Mouse (Mus musculus) heart, embryonic 10.5 days (tissue): ENCODE measurements at regions not wholly inside any gene's neighbourhood (a gene's known extent, or its start where the extent isn't known, plus 50 kb on each side); places are given as distances from the start of the nearest gene placed in this dataset.
"Not testable (repeated sequence)": the region's sequence is repeated elsewhere in the genome, so short reads cannot be mapped to it uniquely, and the experiment has no call there.

ENCODE experiments used
- DNase-seq: peaks from one replicate; pipeline ENCODE4 v3.0.0-alpha.2; 2017; ENCODE audit warnings: low spot score
- H3K27ac ChIP-seq: fragments of 300-500 bp; sonication (generic); 2 replicates; pipeline ENCODE4 v1.5.1; 2016; ENCODE audit warnings: mild to moderate bottlenecking
- H3K27me3 ChIP-seq: fragments of 300-500 bp; sonication (generic); 2 replicates; pipeline ENCODE4 v1.6.1; 2016; ENCODE audit warnings: mild to moderate bottlenecking; ENCODE audit not compliant: poor library complexity, insufficient read depth, severe bottlenecking
- H3K36me3 ChIP-seq: fragments of 300-500 bp; sonication (generic); 2 replicates; pipeline ENCODE4 v1.6.1; 2016; ENCODE audit warnings: mild to moderate bottlenecking, moderate library complexity
- H3K4me1 ChIP-seq: fragments of 300-500 bp; sonication (generic); 2 replicates; pipeline ENCODE4 v1.6.1; 2016; ENCODE audit warnings: mild to moderate bottlenecking
- H3K4me3 ChIP-seq: fragments of 300-500 bp; sonication (generic); 2 replicates; pipeline ENCODE4 v1.5.1; 2016; ENCODE audit warnings: mild to moderate bottlenecking, moderate library complexity
- H3K9me3 ChIP-seq: fragments of 300-500 bp; sonication (generic); 2 replicates; pipeline ENCODE4 v1.6.1; 2016; ENCODE audit warnings: mild to moderate bottlenecking, moderate library complexity
- WGBS: fragments of 180-500 bp; shearing (Covaris S2); methylation state at CpG from one replicate; pipeline ENCODE4 v1.1.7; 2016; 5-methylcytosine and 5-hydroxymethylcytosine counted together

GRCm38 (mm10) chr7:113045613-113046159 lies 91.9 kb downstream of the Rassf10 start:
- not testable (repeated sequence) for H3K4me1 ChIP-seq, DNase-seq, H3K27me3 ChIP-seq, H3K9me3 ChIP-seq, H3K36me3 ChIP-seq, H3K4me3 ChIP-seq, H3K27ac ChIP-seq
- 63% methylated on average over 8 of the region's 8 CpGs for WGBS

GRCm38 (mm10) chr7:113046406-113046805 lies 92.6 kb downstream of the Rassf10 start:
- 84% methylated on average over 4 of the region's 4 CpGs for WGBS
- H3K4me1 ChIP-seq = peaks cover 6% of the 10 kb centered on the region

GRCm38 (mm10) chr7:113047583-113047982 lies 93.8 kb downstream of the Rassf10 start:
- Histone ChIP-seq H3K4me1 (0 out of 2 replicates have a peak, but pooled peaks cover 5% of the 10 kb centered on the region), H3K27ac (no peak overlapping the region), H3K27me3 (no peaks in the 10 kb centered on the region), H3K36me3 (no peaks in the 10 kb centered on the region), H3K4me3 (no peak overlapping the region), H3K9me3 (no peaks in the 10 kb centered on the region)
- WGBS = 80% methylated on average over 3 of the region's 3 CpGs
- DNase-seq = no peak

More at GRCm38 (mm10) chr7:113046406-113046805, 92.6 kb downstream of the Rassf10 start:
- Histone ChIP-seq H3K27ac (no peak overlapping the region), H3K36me3 (no peaks in the 10 kb centered on the region), H3K9me3 (no peaks in the 10 kb centered on the region), H3K27me3 (no peaks in the 10 kb centered on the region), H3K4me3 (no peak overlapping the region)
- no peak for DNase-seq

- Histone ChIP-seq H3K4me1 (0 out of 2 replicates have a peak, but pooled peaks cover 5% of the 10 kb centered on the region), H3K36me3 (no peaks in the 10 kb centered on the region), H3K9me3 (no peaks in the 10 kb centered on the region), H3K4me3 (no peak overlapping the region), H3K27me3 (no peaks in the 10 kb centered on the region), H3K27ac (no peak overlapping the region)
- DNase-seq = no peak
- 80% methylated on average over 4 of the region's 4 CpGs for WGBS
Measured at GRCm38 (mm10) chr7:113048097-113048795, 94.5 kb downstream of the Rassf10 start.

GRCm38 (mm10) chr7:113049440-113049839 lies 95.7 kb downstream of the Rassf10 start:
- H3K4me1 ChIP-seq = 0 out of 2 replicates have a peak, but pooled peaks cover 5% of the 10 kb centered on the region
- WGBS = 67% methylated on average over 5 of the region's 5 CpGs
- H3K9me3 ChIP-seq = no peaks in the 10 kb centered on the region
- H3K27me3 ChIP-seq = no peaks in the 10 kb centered on the region
- no peaks in the 10 kb centered on the region for H3K36me3 ChIP-seq
- no peak overlapping the region for H3K27ac ChIP-seq
- DNase-seq = no peak
- no peak overlapping the region for H3K4me3 ChIP-seq

DNA sequence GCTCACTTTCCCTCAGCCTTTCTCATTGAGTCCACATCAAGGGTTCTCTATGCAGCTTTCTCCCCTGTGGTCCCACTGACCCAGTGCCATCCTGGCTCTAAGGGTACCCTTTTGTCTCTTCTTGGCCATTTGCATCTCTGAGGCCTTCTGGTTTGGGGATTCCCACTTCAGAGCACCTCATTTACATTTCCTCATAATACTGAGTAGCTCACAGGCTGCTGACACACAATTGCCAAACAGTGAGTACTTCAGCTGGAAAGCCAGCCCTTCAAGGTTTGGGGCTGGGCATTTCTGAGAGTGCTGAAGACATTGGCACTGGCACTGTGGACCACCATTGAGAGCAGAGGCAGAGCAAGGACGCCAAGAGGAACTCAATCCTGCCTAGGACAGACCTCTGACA lies 99.2 kb downstream of the Rassf10 start:
- WGBS = 38% methylated on average over 1 of the region's 1 CpGs
- DNase-seq = no peak
- H3K27me3 ChIP-seq = no peaks in the 10 kb centered on the region
- no peak overlapping the region for H3K4me3 ChIP-seq
- H3K36me3 ChIP-seq = no peaks in the 10 kb centered on the region
- H3K4me1 ChIP-seq = 0 out of 2 replicates have a peak, but pooled peaks cover 5% of the 10 kb centered on the region
- H3K27ac ChIP-seq = no peak overlapping the region
- no peaks in the 10 kb centered on the region for H3K9me3 ChIP-seq

- Histone ChIP-seq H3K27me3 (no peaks in the 10 kb centered on the region), H3K4me1 (peaks cover 16% of the 10 kb centered on the region), H3K27ac (no peak overlapping the region), H3K9me3 (no peaks in the 10 kb centered on the region), H3K4me3 (no peak overlapping the region), H3K36me3 (no peaks in the 10 kb centered on the region)
- DNase-seq = no peak
- WGBS = 86% methylated on average over 2 of the region's 2 CpGs
Measured at GRCm38 (mm10) chr7:113056421-113056820, 102.7 kb downstream of the Rassf10 start.

DNA sequence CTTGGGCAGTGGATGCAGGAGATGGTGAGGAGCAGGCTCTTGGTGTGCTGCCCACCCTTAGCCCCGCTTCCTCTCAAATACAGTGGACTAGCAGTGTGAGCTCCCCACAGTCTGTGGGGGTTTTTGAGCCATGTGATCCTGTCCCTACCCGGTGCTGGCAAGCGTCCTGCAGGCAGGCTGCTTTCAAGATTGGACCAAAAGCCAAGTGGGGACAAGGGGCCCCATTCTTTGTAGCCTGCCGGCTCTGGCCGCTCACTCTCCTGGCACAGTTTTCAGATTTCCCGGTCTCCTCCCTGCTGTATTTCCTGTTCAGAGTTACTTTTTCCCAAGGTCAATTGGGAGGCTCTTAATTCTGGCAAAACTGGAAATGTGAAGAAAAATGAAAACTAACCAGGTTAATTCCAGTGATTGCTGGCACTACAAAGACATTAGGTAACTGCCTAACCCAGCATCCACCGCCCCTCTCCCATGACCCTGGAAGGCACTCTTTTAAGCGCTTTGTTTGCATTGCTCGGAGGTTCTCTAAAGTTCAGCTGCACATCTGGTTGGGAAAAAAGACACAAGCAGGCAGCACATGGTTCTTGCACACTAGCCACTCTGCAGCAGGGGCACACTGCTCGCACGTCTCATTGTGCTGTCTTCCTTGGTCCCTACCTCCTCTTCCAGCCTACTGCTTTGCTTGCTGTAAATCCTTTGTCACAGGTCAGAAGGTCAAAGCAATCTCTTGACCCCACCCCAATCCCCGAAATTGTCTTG lies 105.6 kb downstream of the Rassf10 start:
- H3K4me3 ChIP-seq = no peak overlapping the region
- no peaks in the 10 kb centered on the region for H3K9me3 ChIP-seq
- 43% methylated on average over 12 of the region's 12 CpGs for WGBS
- H3K27ac ChIP-seq = peak overlapping the region; percentile 67
- peaks cover 16% of the 10 kb centered on the region for H3K4me1 ChIP-seq
- DNase-seq = no peak
- H3K36me3 ChIP-seq = no peaks in the 10 kb centered on the region
- no peaks in the 10 kb centered on the region for H3K27me3 ChIP-seq

DNA sequence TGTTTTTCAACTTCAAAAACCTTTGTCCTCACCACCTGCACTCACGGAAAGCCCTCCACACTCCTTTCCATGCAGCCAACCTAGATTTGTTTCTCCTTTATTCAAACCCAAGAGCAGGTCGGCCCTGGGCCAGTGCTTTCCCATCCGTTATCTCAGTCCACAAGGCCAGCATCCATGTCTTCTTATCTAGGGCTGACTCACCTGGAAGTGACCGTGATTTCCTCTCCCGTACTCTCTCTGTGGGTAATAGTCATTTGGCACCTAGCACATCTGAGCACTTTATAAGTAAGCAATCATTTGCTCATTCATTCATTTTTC lies 106.2 kb downstream of the Rassf10 start:
- H3K36me3 ChIP-seq = no peaks in the 10 kb centered on the region
- no peaks in the 10 kb centered on the region for H3K27me3 ChIP-seq
- no peak overlapping the region for H3K4me3 ChIP-seq
- no peaks in the 10 kb centered on the region for H3K9me3 ChIP-seq
- whole genome bisulfite sequencing = 42% methylated on average over 5 of the region's 5 CpGs
- H3K4me1 ChIP-seq = peaks cover 16% of the 10 kb centered on the region
- peak overlapping the region; percentile 67; the same call in 1 of the 2 replicates for H3K27ac ChIP-seq
- DNase-seq = no peak

DNA sequence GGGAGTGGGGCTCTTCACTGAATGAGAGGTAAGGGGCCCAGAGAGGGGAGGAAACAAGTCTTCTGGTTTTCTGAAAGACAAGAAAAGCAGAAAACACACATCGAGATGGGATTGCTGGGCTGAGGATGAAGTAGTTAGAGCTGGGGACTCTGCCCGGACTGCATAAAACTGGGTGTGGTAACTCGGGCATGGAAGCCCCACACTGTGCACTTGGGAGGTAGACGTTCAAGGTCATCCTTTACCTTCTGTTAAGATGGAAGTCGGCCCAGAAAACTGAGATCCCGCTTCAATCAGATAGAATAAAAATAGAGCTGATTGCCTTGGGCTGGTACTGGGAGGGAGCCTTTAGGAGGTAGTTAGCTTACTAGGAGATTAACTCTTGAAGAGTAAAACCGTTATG lies 107.2 kb downstream of the Rassf10 start:
- no peak for DNase-seq
- no peaks in the 10 kb centered on the region for H3K27me3 ChIP-seq
- no peak overlapping the region for H3K4me3 ChIP-seq
- peaks cover 16% of the 10 kb centered on the region for H3K4me1 ChIP-seq
- no peaks in the 10 kb centered on the region for H3K36me3 ChIP-seq
- no peak overlapping the region for H3K27ac ChIP-seq
- no peaks in the 10 kb centered on the region for H3K9me3 ChIP-seq
- WGBS = 69% methylated on average over 7 of the region's 7 CpGs

DNA sequence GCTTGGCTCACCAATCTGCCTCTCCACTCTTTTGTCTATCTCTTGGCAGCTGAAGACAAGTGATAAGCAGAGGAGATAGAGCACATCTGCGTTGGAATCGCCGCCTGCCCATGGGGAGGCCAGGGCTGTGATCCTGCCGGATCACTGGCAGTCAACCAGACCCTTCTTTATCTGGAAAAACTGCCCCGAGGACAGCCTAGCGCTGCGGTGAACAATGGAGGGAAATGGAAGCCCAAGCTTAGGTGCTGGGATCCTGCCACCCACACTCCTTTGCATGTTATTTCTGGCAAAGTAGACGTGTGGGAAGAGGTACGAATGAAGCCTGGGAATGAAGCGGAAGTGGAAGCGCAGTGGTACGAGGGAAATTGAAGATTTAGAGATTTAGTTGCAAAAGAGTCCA lies 112.8 kb downstream of the Rassf10 start:
- H3K27me3 ChIP-seq = peaks cover 5% of the 10 kb centered on the region; the same call in 1 of the 2 replicates
- peak overlapping the region; percentile 8; the same call in 1 of the 2 replicates for H3K27ac ChIP-seq
- no peaks in the 10 kb centered on the region for H3K9me3 ChIP-seq
- H3K36me3 ChIP-seq = no peaks in the 10 kb centered on the region
- no peak overlapping the region for H3K4me3 ChIP-seq
- WGBS = 24% methylated on average over 12 of the region's 12 CpGs
- DNase-seq = no peak
- peaks cover 11% of the 10 kb centered on the region for H3K4me1 ChIP-seq

GRCm38 (mm10) chr7:113068296-113068695 lies 114.5 kb downstream of the Rassf10 start:
- DNase-seq = no peak
- peaks cover 5% of the 10 kb centered on the region; the same call in 1 of the 2 replicates for H3K27me3 ChIP-seq
- WGBS = 93% methylated on average over 6 of the region's 6 CpGs
- H3K4me1 ChIP-seq = peaks cover 11% of the 10 kb centered on the region
- H3K9me3 ChIP-seq = no peaks in the 10 kb centered on the region
- no peaks in the 10 kb centered on the region for H3K36me3 ChIP-seq
- no peak overlapping the region for H3K27ac ChIP-seq
- H3K4me3 ChIP-seq = no peak overlapping the region

- Histone ChIP-seq H3K36me3 (no peaks in the 10 kb centered on the region), H3K27ac (no peak overlapping the region), H3K4me1 (peaks cover 11% of the 10 kb centered on the region), H3K9me3 (no peaks in the 10 kb centered on the region), H3K27me3 (peaks cover 5% of the 10 kb centered on the region; the same call in 1 of the 2 replicates), H3K4me3 (no peak overlapping the region)
- WGBS = 70% methylated on average over 4 of the region's 4 CpGs
- no peak for DNase-seq
Measured at GRCm38 (mm10) chr7:113069336-113069924, 115.7 kb downstream of the Rassf10 start.
